Mouse (Mus musculus) adrenal gland, adult 2 months (tissue): ENCODE measurements around the gene Pgls. TPM values are rescaled to one million over a fixed set of nuclear protein-coding genes. Genes with fewer than 3 reads are reported as not detected.

Source experiments
- DNase-seq: peaks from one replicate; pipeline ENCODE4 v3.0.0; 2021
- microRNA-seq, 2 experiments: library from miRNA; unstranded; fragments of <30 nt; microRNA quantifications; one replicate each; pipeline ENCODE4 v1.2.0; 2021
- polyA plus RNA-seq: library from polyadenylated mRNA; depleted of rRNA; stranded (reverse); fragments of >200 nt; gene quantifications from 2 replicates; pipeline ENCODE4 v1.2.3, GENCODE M21; 2012; rRNA removed
- total RNA-seq, 2 experiments: library from RNA; stranded (reverse); gene quantifications; 2 replicates each; pipeline ENCODE4 v1.2.3; 2021

The Pgls gene
- total and polyA plus RNA-seq, 3 experiments: 125 to 694 (median 142) TPM

- DNase-seq: no peak
These were observed 45.4 kb downstream of the Pgls start for GRCm38 (mm10) chr8:71637149-71638095.

GRCm38 (mm10) chr8:71638321-71638720 is 46.3 kb downstream of the Pgls start:
- DNase-seq: no peak

GRCm38 (mm10) chr8:71639318-71639717 is 47.3 kb downstream of the Pgls start:
- DNase-seq: no peak

GRCm38 (mm10) chr8:71645510-71645909 is 53.5 kb downstream of the Pgls start:
- DNase-seq: no peak

Small RNA genes within 50 kb of the gene (microRNA-seq; reads per million reads assigned to microRNA genes)
- gene Mir6769b: 0.83 to 1.1 reads per million in 2 experiments

Other genes with a start within 250 kb of the Pgls start
- 100 to 1,000 TPM; 167 to 218 TPM for gene Use1, start 225.3 kb upstream of the Pgls start, total RNA-seq
- gene Use1, start 225.3 kb upstream of the Pgls start, polyA plus RNA-seq: 69.3 and 79.6 TPM in 2 replicates
- gene Ocel1, start 220.9 kb upstream of the Pgls start, total RNA-seq: 10 to 100 TPM; 16.5 to 17.8 TPM
- gene Ocel1, start 220.9 kb upstream of the Pgls start, polyA plus RNA-seq: 32.1 and 36.1 TPM in 2 replicates
- 10 to 100 TPM; 49.7 to 71.5 TPM for gene Nr2f6, start 210.2 kb upstream of the Pgls start, total RNA-seq
- 335 and 389 TPM in 2 replicates for gene Nr2f6, start 210.2 kb upstream of the Pgls start, polyA plus RNA-seq
- 10 to 100 TPM; 11.9 to 16.8 TPM for gene Ushbp1, start 196.4 kb upstream of the Pgls start, total RNA-seq
- gene Ushbp1, start 196.4 kb upstream of the Pgls start, polyA plus RNA-seq: 40.1 and 58.8 TPM in 2 replicates
- gene Babam1, start 195.3 kb upstream of the Pgls start, total RNA-seq: 100 to 1,000 TPM; 106 to 119 TPM
- 143 and 164 TPM in 2 replicates for gene Babam1, start 195.3 kb upstream of the Pgls start, polyA plus RNA-seq
- gene Ankle1, start 186.2 kb upstream of the Pgls start, total RNA-seq: under 1 TPM; 0.48 to 0.58 TPM
- 3.4 and 4.2 TPM in 2 replicates for gene Ankle1, start 186.2 kb upstream of the Pgls start, polyA plus RNA-seq
- 10 to 100 TPM; 52.1 to 64.4 TPM for gene Abhd8, start 128.5 kb upstream of the Pgls start, total RNA-seq
- 220 and 223 TPM in 2 replicates for gene Abhd8, start 128.5 kb upstream of the Pgls start, polyA plus RNA-seq
- 100 to 1,000 TPM; 130 to 133 TPM for gene Mrpl34, start 127.2 kb upstream of the Pgls start, total RNA-seq
- 230 and 261 TPM in 2 replicates for gene Mrpl34, start 127.2 kb upstream of the Pgls start, polyA plus RNA-seq
- gene Dda1, start 123.0 kb upstream of the Pgls start, total RNA-seq: 10 to 100 TPM; 54.7 to 76.7 TPM
- 129 and 149 TPM in 2 replicates for gene Dda1, start 123.0 kb upstream of the Pgls start, polyA plus RNA-seq
- gene Ano8, start 106.2 kb upstream of the Pgls start, total RNA-seq: 10 to 100 TPM in 1 of 2 experiments, 1 to 10 TPM in 1; 9.9 to 16.4 TPM
- gene Ano8, start 106.2 kb upstream of the Pgls start, polyA plus RNA-seq: 44.9 and 54.6 TPM in 2 replicates
- 10 to 100 TPM; 15.6 to 26.7 TPM for gene Gtpbp3, start 104.1 kb upstream of the Pgls start, total RNA-seq
- 58.3 and 77.4 TPM in 2 replicates for gene Gtpbp3, start 104.1 kb upstream of the Pgls start, polyA plus RNA-seq
- gene Plvap, start 80.4 kb upstream of the Pgls start, total RNA-seq: 100 to 1,000 TPM; 198 to 219 TPM
- gene Plvap, start 80.4 kb upstream of the Pgls start, polyA plus RNA-seq: 559 and 580 TPM in 2 replicates
- not detected for gene Ccdc194, start 66.5 kb upstream of the Pgls start, total RNA-seq
- not detected in 2 replicates for gene Ccdc194, start 66.5 kb upstream of the Pgls start, polyA plus RNA-seq
- 10 to 100 TPM; 63.1 to 98.6 TPM for gene Bst2, start 54.7 kb upstream of the Pgls start, total RNA-seq
- 457 and 528 TPM in 2 replicates for gene Bst2, start 54.7 kb upstream of the Pgls start, polyA plus RNA-seq
- gene Mvb12a, start 49.3 kb upstream of the Pgls start, total RNA-seq: 10 to 100 TPM; 64.7 to 74.4 TPM
- gene Mvb12a, start 49.3 kb upstream of the Pgls start, polyA plus RNA-seq: 230 and 237 TPM in 2 replicates
- 1 to 10 TPM; 4.1 to 6.8 TPM for gene Tmem221, start 33.3 kb upstream of the Pgls start, total RNA-seq
- gene Tmem221, start 33.3 kb upstream of the Pgls start, polyA plus RNA-seq: 31.6 and 35.2 TPM in 2 replicates
- gene Nxnl1, start 25.6 kb upstream of the Pgls start, total RNA-seq: 1 to 10 TPM; 1.2 to 1.6 TPM
- gene Nxnl1, start 25.6 kb upstream of the Pgls start, polyA plus RNA-seq: 0.26 and 0.54 TPM in 2 replicates
- gene Slc27a1, start 23.3 kb upstream of the Pgls start, total RNA-seq: 100 to 1,000 TPM; 195 to 212 TPM
- 479 and 725 TPM in 2 replicates for gene Slc27a1, start 23.3 kb upstream of the Pgls start, polyA plus RNA-seq
- 1 to 10 TPM; 2.1 to 2.5 TPM for gene Fam129c, start 5.5 kb downstream of the Pgls start, total RNA-seq
- 2.0 and 2.5 TPM in 2 replicates for gene Fam129c, start 5.5 kb downstream of the Pgls start, polyA plus RNA-seq
- 10 to 100 TPM; 53.3 to 60.8 TPM for gene Colgalt1, start 18.8 kb downstream of the Pgls start, total RNA-seq
- 201 and 217 TPM in 2 replicates for gene Colgalt1, start 18.8 kb downstream of the Pgls start, polyA plus RNA-seq
- gene Unc13a, start 79.6 kb downstream of the Pgls start, total RNA-seq: 10 to 100 TPM in 1 of 2 experiments, 1 to 10 TPM in 1; 6.0 to 10.5 TPM
- 4.4 and 6.3 TPM in 2 replicates for gene Unc13a, start 79.6 kb downstream of the Pgls start, polyA plus RNA-seq
- 10 to 100 TPM in 1 of 2 experiments, 1 to 10 TPM in 1; 9.4 to 19.0 TPM for gene Jak3, start 84.1 kb downstream of the Pgls start, total RNA-seq
- 32.3 and 44.2 TPM in 2 replicates for gene Jak3, start 84.1 kb downstream of the Pgls start, polyA plus RNA-seq
- gene Insl3, start 97.0 kb downstream of the Pgls start, total RNA-seq: 1 to 10 TPM; 7.1 to 7.5 TPM
- 39.2 and 39.3 TPM in 2 replicates for gene Insl3, start 97.0 kb downstream of the Pgls start, polyA plus RNA-seq
- 1 to 10 TPM; 4.4 to 5.7 TPM for gene B3gnt3, start 109.6 kb downstream of the Pgls start, total RNA-seq
- 14.4 and 17.5 TPM in 2 replicates for gene B3gnt3, start 109.6 kb downstream of the Pgls start, polyA plus RNA-seq
- gene Fcho1, start 133.5 kb downstream of the Pgls start, total RNA-seq: 1 to 10 TPM; 1.8 to 2.7 TPM
- 8.2 and 10.6 TPM in 2 replicates for gene Fcho1, start 133.5 kb downstream of the Pgls start, polyA plus RNA-seq